Mouse (Mus musculus) midbrain, embryonic 11.5 days (tissue): ENCODE results near the gene Shcbp1l. TPM values are rescaled to one million over a fixed set of nuclear protein-coding genes. Genes with fewer than 3 reads are reported as not detected.
A peak's percentile ranks its signal among the peaks of the same experiment; 100 is the strongest.
"Not testable (repeated sequence)": the region's sequence is repeated elsewhere in the genome, so short reads cannot be mapped to it uniquely, and the experiment has no call there.

Experiments used
- ATAC-seq: fragments of 200-750 bp; cut with Nextera tagmentation; 2 replicates; pipeline ENCODE4 v1.8.0; 2017; ENCODE audit warnings: moderate TSS enrichment, moderate library complexity; ENCODE audit not compliant: low FRiP score
- DNase-seq: peaks from one replicate; pipeline ENCODE4 v3.0.0; 2015; ENCODE audit warnings: low spot score; ENCODE audit errors: missing footprints
- H3K27ac ChIP-seq: fragments of 300-500 bp; sonication (generic); 2 replicates; pipeline ENCODE4 v1.5.1; 2014; ENCODE audit warnings: low read depth, low read length
- H3K27me3 ChIP-seq: fragments of 300-500 bp; sonication (generic); 2 replicates; pipeline ENCODE4 v1.6.1; 2014; ENCODE audit warnings: mild to moderate bottlenecking, low read length, moderate library complexity, mixed read lengths; ENCODE audit not compliant: control insufficient read depth, insufficient read depth
- H3K36me3 ChIP-seq: fragments of 300-500 bp; sonication (generic); 2 replicates; pipeline ENCODE4 v1.6.1; 2014; ENCODE audit warnings: mild to moderate bottlenecking, low read length, moderate library complexity, mixed read lengths; ENCODE audit not compliant: control insufficient read depth, insufficient read depth
- H3K4me1 ChIP-seq: fragments of 300-500 bp; sonication (generic); 2 replicates; pipeline ENCODE4 v1.6.1; 2014; ENCODE audit warnings: low read length; ENCODE audit not compliant: control insufficient read depth, insufficient read depth
- H3K4me2 ChIP-seq: fragments of 300-500 bp; sonication (generic); 2 replicates; pipeline ENCODE4 v1.6.1; 2014; ENCODE audit warnings: mild to moderate bottlenecking, moderate library complexity
- H3K4me3 ChIP-seq: fragments of 300-500 bp; sonication (generic); 2 replicates; pipeline ENCODE4 v1.5.1; 2014; ENCODE audit warnings: low read depth, low read length
- H3K9ac ChIP-seq: fragments of 300-500 bp; sonication (generic); 2 replicates; pipeline ENCODE4 v1.6.1; 2014; ENCODE audit warnings: low read length
- H3K9me3 ChIP-seq: fragments of 300-500 bp; sonication (generic); 2 replicates; pipeline ENCODE4 v1.6.1; 2016; ENCODE audit warnings: low read length; ENCODE audit not compliant: control insufficient read depth
- WGBS: fragments of 180-500 bp; shearing (Covaris S2); extraction: QIAGEN DNeasy Blood & Tissue Kit; methylation state at CpG from one replicate; pipeline ENCODE4 v1.1.7; 2014; 5-methylcytosine and 5-hydroxymethylcytosine counted together
- polyA plus RNA-seq: library from polyadenylated mRNA; unstranded; fragments of >200 nt; fragmentation: Nextera tagmentation; extraction: Ambion mirVana; gene quantifications from 2 replicates; pipeline ENCODE4 v1.2.1, GENCODE M21; 2014

Shcbp1l gene
- polyA plus RNA-seq, 1 experiment from 2014 or later, result 0.22 TPM

DNA sequence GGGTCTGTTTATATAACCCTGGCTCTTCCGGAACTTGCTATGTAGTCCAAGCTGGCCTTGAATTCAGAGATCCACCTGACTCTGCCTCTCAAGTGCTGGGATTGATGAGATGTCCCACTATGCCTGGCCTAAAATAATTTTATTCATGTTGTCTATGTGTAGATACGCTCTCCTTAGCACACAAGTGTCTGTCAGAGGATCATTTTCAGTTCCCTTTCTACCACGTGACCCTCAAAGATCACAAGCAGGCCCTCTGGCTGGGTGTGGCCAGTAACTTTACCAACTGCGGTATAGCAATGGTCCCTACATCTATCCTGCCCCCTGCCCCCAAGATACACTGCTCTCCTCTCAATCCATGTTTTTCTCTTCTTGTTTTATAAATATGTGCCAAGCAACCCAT is 10.0 kb upstream of the Shcbp1l start:
- WGBS, result 93% methylated on average over 4 of the region's 4 CpGs
- no peak for ATAC-seq

DNA sequence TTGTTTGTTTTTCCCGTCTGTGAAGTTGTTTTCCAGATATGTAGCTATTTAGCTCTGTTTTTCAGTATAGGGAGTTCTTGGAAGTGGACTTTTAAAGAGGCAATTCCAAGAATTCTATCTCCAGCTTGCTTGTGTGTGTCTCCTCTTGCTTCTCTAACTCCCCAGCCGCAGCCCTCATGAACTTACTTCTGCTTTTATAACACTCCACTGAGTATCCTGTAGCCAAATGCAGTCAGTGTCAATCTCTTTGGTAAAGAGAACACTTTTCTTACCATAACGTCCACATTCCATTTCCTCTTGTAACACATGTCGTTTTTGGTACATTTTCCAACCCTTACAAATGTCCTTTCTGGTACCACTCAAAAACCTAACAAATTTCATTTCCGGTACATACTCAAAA is 9.2 kb upstream of the Shcbp1l start:
- H3K4me1 ChIP-seq, DNase-seq, H3K36me3 ChIP-seq, H3K9ac ChIP-seq, H3K4me3 ChIP-seq, ATAC-seq, H3K27me3 ChIP-seq, H3K4me2 ChIP-seq, H3K9me3 ChIP-seq, H3K27ac ChIP-seq: not testable (repeated sequence)
- WGBS, result 78% methylated on average over 2 of the region's 5 CpGs

More for the DNA sequence above, 10.0 kb upstream of the Shcbp1l start:
- H3K9ac ChIP-seq, result no peak overlapping the region
- no peak overlapping the region for H3K4me2 ChIP-seq
- H3K9me3 ChIP-seq, result no peaks in the 10 kb centered on the region
- H3K27ac ChIP-seq, result no peak overlapping the region
- no peaks in the 10 kb centered on the region for H3K27me3 ChIP-seq
- H3K4me3 ChIP-seq, result no peak overlapping the region
- H3K36me3 ChIP-seq, result no peaks in the 10 kb centered on the region
- H3K4me1 ChIP-seq, result no peaks in the 10 kb centered on the region
- no peak for DNase-seq

DNA sequence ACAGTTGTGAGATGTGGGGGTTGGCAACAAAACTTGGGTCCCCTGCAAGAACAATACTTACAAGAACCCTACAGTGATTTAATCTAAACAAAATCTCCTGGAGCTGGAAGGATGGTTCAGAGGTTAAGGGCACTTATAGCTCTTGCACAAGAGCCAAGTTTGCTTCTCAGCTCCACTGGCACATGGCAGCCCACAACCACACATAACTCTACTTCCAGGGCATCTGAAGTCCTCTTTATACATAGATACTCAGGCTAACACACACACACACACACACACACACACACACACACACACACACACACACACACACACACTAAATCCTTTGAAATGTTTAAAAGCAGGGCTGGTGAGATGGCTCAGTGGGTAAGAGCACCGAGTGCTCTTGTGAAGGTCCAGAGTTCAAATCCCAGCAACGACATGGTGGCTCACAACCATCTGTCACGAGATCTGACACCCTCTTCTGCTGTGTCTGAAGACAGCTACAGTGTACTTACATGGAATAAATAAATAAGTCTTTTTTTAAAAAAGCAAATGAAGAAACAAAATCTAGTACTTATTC is 8.6 kb upstream of the Shcbp1l start:
- not testable (repeated sequence) for H3K27ac ChIP-seq, H3K36me3 ChIP-seq, H3K4me1 ChIP-seq, ATAC-seq, H3K9me3 ChIP-seq, H3K4me2 ChIP-seq, H3K4me3 ChIP-seq, H3K27me3 ChIP-seq, H3K9ac ChIP-seq
- peak; percentile 17 for DNase-seq
- 88% methylated on average over 3 of the region's 3 CpGs for WGBS

DNA sequence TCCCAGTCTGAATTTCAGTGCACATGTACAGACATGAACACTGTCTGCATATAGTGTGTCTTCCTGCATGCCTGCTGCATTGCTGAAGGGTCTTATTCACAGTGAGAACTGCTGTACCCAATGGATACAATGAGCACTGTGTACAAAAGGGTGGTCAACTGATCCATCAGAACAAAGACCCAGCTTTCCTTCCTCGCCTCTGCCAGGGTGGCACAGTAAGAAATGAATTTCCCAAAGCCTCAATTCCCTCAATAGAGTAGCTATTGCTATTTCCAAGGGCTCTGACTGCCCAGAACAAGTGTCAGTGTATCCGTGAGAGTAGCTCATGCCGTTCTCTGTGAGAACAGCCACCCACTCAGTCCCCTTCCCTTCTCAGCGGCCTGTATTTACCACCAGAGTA is 7.2 kb upstream of the Shcbp1l start:
- not testable (repeated sequence) for H3K27ac ChIP-seq, H3K4me1 ChIP-seq, ATAC-seq, H3K36me3 ChIP-seq, H3K9me3 ChIP-seq, H3K4me3 ChIP-seq, H3K9ac ChIP-seq, H3K27me3 ChIP-seq, DNase-seq, H3K4me2 ChIP-seq
- WGBS, result 71% methylated on average over 4 of the region's 4 CpGs

DNA sequence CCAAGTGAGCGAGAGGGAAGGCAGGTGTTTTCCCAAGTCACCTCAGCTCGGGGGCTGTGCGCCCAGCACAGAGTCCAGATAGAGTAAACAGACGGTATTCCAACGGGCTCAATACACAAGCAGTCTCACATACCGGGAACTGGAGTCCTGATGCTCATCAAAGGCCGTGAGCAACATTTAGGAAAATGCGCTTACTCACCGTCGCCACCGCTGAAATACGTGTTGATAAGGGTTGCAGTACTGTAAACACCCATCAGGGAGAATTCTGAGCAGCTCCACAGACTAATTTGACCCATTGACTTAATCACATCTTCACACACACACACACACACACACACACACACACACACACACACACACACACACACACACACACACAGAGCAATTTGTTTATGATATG is 691 bp upstream of the Shcbp1l start:
- no peak overlapping the region for H3K9ac ChIP-seq
- ATAC-seq (0 out of 2 replicates have a peak, but pooled peaks have one; percentile 15), DNase-seq (no peak)
- 44% methylated on average over 12 of the region's 12 CpGs for WGBS
- H3K4me1 ChIP-seq, result peaks cover 2% of the 10 kb centered on the region; the same call in 1 of the 2 replicates
- H3K9me3 ChIP-seq, result no peaks in the 10 kb centered on the region
- no peaks in the 10 kb centered on the region for H3K36me3 ChIP-seq
- no peak overlapping the region for H3K27ac ChIP-seq
- peak overlapping the region; percentile 53 for H3K4me3 ChIP-seq
- peak overlapping the region; percentile 93 for H3K4me2 ChIP-seq
- H3K27me3 ChIP-seq, result peaks cover 11% of the 10 kb centered on the region; the same call in 1 of the 2 replicates

DNA sequence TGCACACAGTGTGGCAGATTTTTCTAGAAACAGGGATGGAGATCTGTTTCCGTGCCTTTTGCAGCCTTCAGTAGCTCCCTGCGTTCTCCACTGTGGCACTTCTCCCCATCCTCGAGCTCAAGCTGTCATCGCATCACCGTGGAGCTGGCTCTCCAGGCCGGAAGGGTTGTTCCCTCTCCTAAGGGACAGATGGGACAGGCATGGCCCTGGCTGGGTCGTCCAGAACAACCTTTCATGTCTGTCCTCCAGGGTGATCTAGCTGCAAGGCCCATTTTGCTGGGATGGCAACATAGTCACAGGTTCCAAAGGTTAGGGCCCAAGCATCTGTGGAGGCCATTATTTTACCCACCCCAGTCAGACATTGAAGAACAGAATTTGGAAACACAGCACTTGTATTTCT is 6.2 kb downstream of the Shcbp1l start:
- no peaks in the 10 kb centered on the region for H3K4me1 ChIP-seq
- no peak for ATAC-seq
- no peak overlapping the region for H3K9ac ChIP-seq
- DNase-seq, result peak; percentile 72
- no peak overlapping the region for H3K4me2 ChIP-seq
- H3K9me3 ChIP-seq, result no peaks in the 10 kb centered on the region
- H3K27me3 ChIP-seq, result no peaks in the 10 kb centered on the region
- H3K4me3 ChIP-seq, result no peak overlapping the region
- WGBS, result 72% methylated on average over 7 of the region's 7 CpGs
- H3K27ac ChIP-seq, result no peak overlapping the region
- H3K36me3 ChIP-seq, result no peaks in the 10 kb centered on the region

DNA sequence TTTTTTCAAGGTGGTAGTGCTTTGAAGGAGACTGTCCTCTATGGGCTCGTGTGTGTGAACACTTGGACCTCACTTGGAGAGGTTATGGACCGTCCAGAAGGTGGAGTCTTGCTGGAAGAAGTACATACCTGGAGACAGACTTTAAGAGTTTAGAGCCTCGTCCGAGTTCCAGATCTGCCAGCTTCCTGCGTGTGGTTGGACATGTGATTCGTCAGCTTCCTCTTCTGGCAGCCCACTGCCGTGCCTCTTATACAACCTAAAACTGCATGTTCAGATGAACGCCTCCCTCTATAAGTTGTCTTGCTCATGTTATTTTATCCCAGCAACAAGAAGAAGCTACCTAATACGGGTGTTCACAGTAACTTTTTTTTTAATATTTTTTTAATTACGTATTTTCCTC is 6.7 kb downstream of the Shcbp1l start:
- Histone ChIP-seq H3K4me3 (no peak overlapping the region), H3K36me3 (no peaks in the 10 kb centered on the region), H3K4me1 (no peaks in the 10 kb centered on the region), H3K27me3 (no peaks in the 10 kb centered on the region), H3K9ac (no peak overlapping the region), H3K4me2 (no peak overlapping the region), H3K9me3 (no peaks in the 10 kb centered on the region), H3K27ac (no peak overlapping the region)
- 87% methylated on average over 10 of the region's 10 CpGs for WGBS
- ATAC-seq (no peak), DNase-seq (no peak)

DNA sequence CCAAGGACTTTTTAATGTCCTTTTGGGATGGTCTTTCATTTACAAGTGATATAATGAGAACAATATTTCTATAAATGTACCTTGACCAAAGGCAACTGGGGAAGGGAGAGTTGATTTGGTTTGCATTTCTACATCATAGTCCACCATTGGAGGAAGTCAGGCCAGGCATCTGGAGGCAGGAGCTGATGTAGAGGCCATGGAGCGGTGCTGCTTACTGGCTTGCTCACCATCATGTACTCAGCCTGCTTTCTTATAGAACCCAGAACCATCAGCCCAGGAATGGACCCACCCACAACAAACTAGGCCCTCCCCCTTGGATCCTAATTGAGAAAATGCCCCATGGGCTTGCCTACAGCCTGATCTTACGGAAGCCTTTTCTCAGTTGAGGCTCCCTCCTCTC is 7.4 kb downstream of the Shcbp1l start:
- 93% methylated on average over 2 of the region's 2 CpGs for WGBS
- DNase-seq, result peak; percentile 70

DNA sequence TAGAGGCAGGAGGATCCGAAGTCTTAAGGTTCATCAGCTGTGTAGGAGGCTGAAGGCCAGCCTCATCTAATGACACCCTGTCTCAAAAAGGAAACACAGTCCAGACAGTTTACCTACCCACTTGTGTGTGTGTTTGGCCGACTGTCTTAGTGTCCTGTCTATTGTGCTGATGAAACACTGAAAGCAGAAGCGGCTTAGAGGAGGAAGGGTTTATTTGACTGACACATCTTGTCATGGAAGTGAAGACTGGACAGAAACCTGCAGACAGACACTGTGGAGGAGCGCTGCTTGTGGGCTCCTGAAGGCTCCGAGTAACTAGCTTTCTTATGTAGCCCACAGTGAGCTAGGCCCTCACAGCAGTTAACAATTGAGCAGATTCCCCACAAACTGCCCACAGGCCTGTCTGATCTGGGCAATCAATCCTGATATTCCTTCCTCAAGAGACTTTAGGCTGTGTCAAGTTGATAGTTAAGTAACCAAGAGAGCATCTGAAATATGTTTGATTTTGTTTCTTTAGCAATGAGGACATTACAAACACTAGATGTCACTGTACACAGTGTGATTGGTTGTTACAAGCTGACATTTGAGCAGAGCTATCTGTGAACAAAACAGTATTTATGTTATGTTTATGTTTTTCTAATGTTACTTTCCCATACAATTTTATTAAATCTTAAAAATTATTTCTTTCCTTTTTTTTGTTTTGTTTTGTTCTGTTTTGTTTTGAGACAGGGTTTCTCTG is 9.1 kb downstream of the Shcbp1l start:
- DNase-seq (peak; percentile 76), ATAC-seq (no peak)
- Histone ChIP-seq H3K9ac (no peak overlapping the region), H3K4me3 (no peak overlapping the region), H3K9me3 (no peaks in the 10 kb centered on the region), H3K27me3 (no peaks in the 10 kb centered on the region), H3K4me1 (no peaks in the 10 kb centered on the region), H3K27ac (no peak overlapping the region), H3K36me3 (no peaks in the 10 kb centered on the region), H3K4me2 (no peak overlapping the region)
- 84% methylated on average over 5 of the region's 5 CpGs for WGBS

More for the DNA sequence above, 7.4 kb downstream of the Shcbp1l start:
- H3K9me3 ChIP-seq, result no peaks in the 10 kb centered on the region
- H3K36me3 ChIP-seq, result no peaks in the 10 kb centered on the region
- H3K27ac ChIP-seq, result no peak overlapping the region
- no peak overlapping the region for H3K4me3 ChIP-seq
- no peak overlapping the region for H3K9ac ChIP-seq
- H3K27me3 ChIP-seq, result no peaks in the 10 kb centered on the region
- no peaks in the 10 kb centered on the region for H3K4me1 ChIP-seq
- H3K4me2 ChIP-seq, result no peak overlapping the region
- ATAC-seq, result no peak
